Mouse (Mus musculus): ENCODE data around the gene Ubap2l. TPM values are rescaled to one million over a fixed set of nuclear protein-coding genes. Genes with fewer than 3 reads are reported as not detected.
A peak's percentile ranks its signal among the peaks of the same experiment; 100 is the strongest.

Gene Ubap2l
- total and polyA plus RNA-seq, 3 experiments = 104 to 116 (median 104) TPM

GRCm38 (mm10) chr3:89997791-89998495 is 54.5 kb downstream of the Ubap2l start:
- Histone ChIP-seq H3K36me3 (ENCODE audit: control insufficient read depth, insufficient read depth, low read length) (peaks cover 4% of the 10 kb centered on the region; the same call in 1 of the 2 replicates), H3K4me1 (ENCODE audit: control insufficient read depth, insufficient read depth, low read length) (peaks cover 1% of the 10 kb centered on the region; the same call in 1 of the 2 replicates), H3K27ac (peak overlapping the region; percentile 93), H3K4me3 (peak overlapping the region; percentile 78), H3K9ac (ENCODE audit: low read depth, low read length) (peak overlapping the region; percentile 76), H3K79me2 (replicated peaks; ENCODE audit: control insufficient read depth, insufficient read depth, low read length) (no peaks in the 10 kb centered on the region), H3K27me3 (ENCODE audit: control insufficient read depth, insufficient read depth, low read length) (no peaks in the 10 kb centered on the region)
- intact Hi-C loops (cut with DNase I) = loop anchor here (2.0 kb wide), 1 partner anchor 35 kb away; the partner anchor contains the start of gene Atp8b2
- WGBS = 7% methylated on average over 23 of the region's 23 CpGs
- DNase-seq = no peak
- no peak for TF ChIP-seq EP300 (IDR thresholded peaks at IDR 0.05; ENCODE audit: insufficient read depth, low read depth, low read length)
- no peak for TF ChIP-seq CTCF (IDR thresholded peaks at IDR 0.05)
- no peak for TF ChIP-seq POLR2A (IDR thresholded peaks at IDR 0.05; ENCODE audit: insufficient read depth, low read depth, low read length)

GRCm38 (mm10) chr3:89994807-89995515 is 57.5 kb downstream of the Ubap2l start:
- WGBS = 89% methylated on average over 5 of the region's 5 CpGs
- H3K27ac ChIP-seq = no peak overlapping the region
- H3K27me3 ChIP-seq (ENCODE audit: control insufficient read depth, insufficient read depth, low read length) = no peaks in the 10 kb centered on the region
- H3K4me3 ChIP-seq = no peak overlapping the region
- peaks cover 4% of the 10 kb centered on the region; the same call in 1 of the 2 replicates for H3K36me3 ChIP-seq (ENCODE audit: control insufficient read depth, insufficient read depth, low read length)
- H3K4me1 ChIP-seq (ENCODE audit: control insufficient read depth, insufficient read depth, low read length) = peaks cover 1% of the 10 kb centered on the region; the same call in 1 of the 2 replicates
- no peak overlapping the region for H3K9ac ChIP-seq (ENCODE audit: low read depth, low read length)
- DNase-seq = no peak
- intact Hi-C loops (cut with DNase I) = no loop called here
- TF ChIP-seq EP300 (IDR thresholded peaks at IDR 0.05; ENCODE audit: insufficient read depth, low read depth, low read length) (no peak), POLR2A (IDR thresholded peaks at IDR 0.05; ENCODE audit: insufficient read depth, low read depth, low read length) (no peak), CTCF (IDR thresholded peaks at IDR 0.05) (0 out of 2 replicates have a peak, but pooled peaks have one; percentile 13)
- no peaks in the 10 kb centered on the region for H3K79me2 ChIP-seq (replicated peaks; ENCODE audit: control insufficient read depth, insufficient read depth, low read length)

GRCm38 (mm10) chr3:89987822-89988221 is 64.6 kb downstream of the Ubap2l start:
- H3K27me3 ChIP-seq (ENCODE audit: control insufficient read depth, insufficient read depth, low read length) = no peaks in the 10 kb centered on the region
- H3K9ac ChIP-seq (ENCODE audit: low read depth, low read length) = no peak overlapping the region
- DNase-seq = no peak
- H3K4me1 ChIP-seq (ENCODE audit: control insufficient read depth, insufficient read depth, low read length) = no peaks in the 10 kb centered on the region
- 82% methylated on average over 4 of the region's 4 CpGs for WGBS
- no peaks in the 10 kb centered on the region for H3K36me3 ChIP-seq (ENCODE audit: control insufficient read depth, insufficient read depth, low read length)
- H3K27ac ChIP-seq = no peak overlapping the region
- TF ChIP-seq EP300 (IDR thresholded peaks at IDR 0.05; ENCODE audit: insufficient read depth, low read depth, low read length) (no peak), POLR2A (IDR thresholded peaks at IDR 0.05; ENCODE audit: insufficient read depth, low read depth, low read length) (no peak), CTCF (IDR thresholded peaks at IDR 0.05) (no peak)
- no peaks in the 10 kb centered on the region for H3K79me2 ChIP-seq (replicated peaks; ENCODE audit: control insufficient read depth, insufficient read depth, low read length)
- H3K4me3 ChIP-seq = no peak overlapping the region
- intact Hi-C loops (cut with DNase I) = no loop called here

- no peak for DNase-seq
- H3K4me3 ChIP-seq = no peak overlapping the region
- no peaks in the 10 kb centered on the region for H3K79me2 ChIP-seq (replicated peaks; ENCODE audit: control insufficient read depth, insufficient read depth, low read length)
- no peaks in the 10 kb centered on the region for H3K27me3 ChIP-seq (ENCODE audit: control insufficient read depth, insufficient read depth, low read length)
- H3K27ac ChIP-seq = no peak overlapping the region
- no peaks in the 10 kb centered on the region for H3K36me3 ChIP-seq (ENCODE audit: control insufficient read depth, insufficient read depth, low read length)
- no peak for TF ChIP-seq POLR2A (IDR thresholded peaks at IDR 0.05; ENCODE audit: insufficient read depth, low read depth, low read length)
- TF ChIP-seq CTCF (IDR thresholded peaks at IDR 0.05) = no peak
- TF ChIP-seq EP300 (IDR thresholded peaks at IDR 0.05; ENCODE audit: insufficient read depth, low read depth, low read length) = no peak
- H3K4me1 ChIP-seq (ENCODE audit: control insufficient read depth, insufficient read depth, low read length) = no peaks in the 10 kb centered on the region
- 45% methylated on average over 3 of the region's 3 CpGs for WGBS
- H3K9ac ChIP-seq (ENCODE audit: low read depth, low read length) = no peak overlapping the region
- intact Hi-C loops (cut with DNase I) = no loop called here
Observed at GRCm38 (mm10) chr3:89987211-89987610, 65.2 kb downstream of the Ubap2l start.

- H3K79me2 ChIP-seq (replicated peaks; ENCODE audit: control insufficient read depth, insufficient read depth, low read length) = no peaks in the 10 kb centered on the region
- H3K9ac ChIP-seq (ENCODE audit: low read depth, low read length) = no peak overlapping the region
- H3K4me1 ChIP-seq (ENCODE audit: control insufficient read depth, insufficient read depth, low read length) = no peaks in the 10 kb centered on the region
- H3K27ac ChIP-seq = no peak overlapping the region
- no peaks in the 10 kb centered on the region for H3K27me3 ChIP-seq (ENCODE audit: control insufficient read depth, insufficient read depth, low read length)
- H3K4me3 ChIP-seq = no peak overlapping the region
- no peaks in the 10 kb centered on the region for H3K36me3 ChIP-seq (ENCODE audit: control insufficient read depth, insufficient read depth, low read length)
- intact Hi-C loops (cut with DNase I) = no loop called here
- WGBS = 67% methylated on average over 5 of the region's 5 CpGs
- DNase-seq = no peak
- TF ChIP-seq EP300 (IDR thresholded peaks at IDR 0.05; ENCODE audit: insufficient read depth, low read depth, low read length) = no peak
- no peak for TF ChIP-seq POLR2A (IDR thresholded peaks at IDR 0.05; ENCODE audit: insufficient read depth, low read depth, low read length)
- TF ChIP-seq CTCF (IDR thresholded peaks at IDR 0.05) = no peak
Observed at GRCm38 (mm10) chr3:89982426-89982825, 70.0 kb downstream of the Ubap2l start.

GRCm38 (mm10) chr3:89976859-89977258 is 75.6 kb downstream of the Ubap2l start:
- TF ChIP-seq POLR2A (IDR thresholded peaks at IDR 0.05; ENCODE audit: insufficient read depth, low read depth, low read length) (no peak), CTCF (IDR thresholded peaks at IDR 0.05) (no peak), EP300 (IDR thresholded peaks at IDR 0.05; ENCODE audit: insufficient read depth, low read depth, low read length) (no peak)
- H3K36me3 ChIP-seq (ENCODE audit: control insufficient read depth, insufficient read depth, low read length) = no peaks in the 10 kb centered on the region
- no peaks in the 10 kb centered on the region for H3K4me1 ChIP-seq (ENCODE audit: control insufficient read depth, insufficient read depth, low read length)
- intact Hi-C loops (cut with DNase I) = no loop called here
- no peaks in the 10 kb centered on the region for H3K79me2 ChIP-seq (replicated peaks; ENCODE audit: control insufficient read depth, insufficient read depth, low read length)
- H3K9ac ChIP-seq (ENCODE audit: low read depth, low read length) = no peak overlapping the region
- no peaks in the 10 kb centered on the region for H3K27me3 ChIP-seq (ENCODE audit: control insufficient read depth, insufficient read depth, low read length)
- H3K27ac ChIP-seq = no peak overlapping the region
- H3K4me3 ChIP-seq = no peak overlapping the region
- DNase-seq = no peak

All from heart, adult 2 months (tissue).